Mouse (Mus musculus): ENCODE data around the gene Zfp961.
"Not testable (repeated sequence)": the region's sequence is repeated elsewhere in the genome, so short reads cannot be mapped to it uniquely, and the experiment has no call there.

Gene Zfp961

DNA sequence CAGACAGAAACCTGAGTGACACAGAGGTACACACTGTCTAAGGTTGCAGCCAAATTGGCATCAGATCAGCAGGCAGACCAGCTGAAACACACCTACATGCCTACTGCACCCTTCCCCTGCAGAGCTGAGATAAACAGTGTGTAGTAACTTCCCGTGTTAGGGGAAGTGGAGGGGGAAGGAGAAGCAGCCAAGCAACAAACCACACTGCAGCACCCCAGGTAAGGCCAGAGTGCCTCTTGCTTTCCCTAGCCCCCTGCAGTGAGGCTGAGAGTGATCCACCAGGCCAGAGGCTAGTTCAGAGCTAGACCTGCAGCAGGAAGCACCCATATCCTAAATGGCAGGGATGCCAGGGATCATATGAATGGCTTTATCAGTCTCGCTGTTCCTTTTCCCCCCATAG, 66.5 kb downstream of the Zfp961 start:
- DNase-seq (ENCODE audit: low read depth, low spot score), result not testable (repeated sequence)

DNA sequence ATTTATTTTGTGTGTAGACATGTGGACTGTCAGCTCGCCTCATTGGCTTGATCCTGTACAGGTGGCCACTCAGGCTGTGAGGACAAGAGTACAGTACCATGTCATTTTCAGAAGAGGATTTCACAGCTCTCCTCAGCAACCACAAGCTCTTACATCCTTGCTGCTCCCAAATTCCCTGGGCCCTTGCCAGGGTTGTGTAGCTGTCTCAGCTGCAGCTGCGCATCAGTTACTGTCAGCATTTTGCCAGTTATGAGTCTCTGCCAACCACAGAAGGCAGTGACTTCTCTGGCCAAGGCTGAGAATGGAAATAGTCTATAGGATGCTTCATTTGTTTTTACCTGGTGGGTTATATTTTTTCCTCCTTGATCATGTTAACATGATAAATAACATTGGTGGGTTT, 67.3 kb downstream of the Zfp961 start:
- no peak for DNase-seq (ENCODE audit: low read depth, low spot score)

GRCm38 (mm10) chr8:72019022-72019421, 68.2 kb downstream of the Zfp961 start:
- DNase-seq (ENCODE audit: low read depth, low spot score), result not testable (repeated sequence)

DNA sequence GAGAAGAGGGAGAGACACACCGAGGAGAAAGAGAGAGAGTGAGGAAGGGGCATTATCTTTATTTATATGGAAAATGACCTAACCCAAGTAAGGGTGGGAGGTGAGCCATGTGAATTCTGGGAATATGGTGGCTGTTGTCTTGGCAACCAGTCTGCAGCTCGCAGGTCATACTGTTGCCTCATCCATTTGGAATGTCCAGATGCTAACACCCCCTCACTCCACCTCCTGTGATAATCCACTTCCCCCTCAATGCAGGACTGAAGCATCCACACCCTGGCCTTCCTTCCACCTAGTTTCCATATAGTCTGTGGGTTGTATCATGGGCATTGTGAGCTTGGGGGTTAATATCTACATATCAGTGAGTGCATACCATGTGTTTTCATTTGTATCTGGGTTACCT, 69.0 kb downstream of the Zfp961 start:
- DNase-seq (ENCODE audit: low read depth, low spot score), result no peak

DNA sequence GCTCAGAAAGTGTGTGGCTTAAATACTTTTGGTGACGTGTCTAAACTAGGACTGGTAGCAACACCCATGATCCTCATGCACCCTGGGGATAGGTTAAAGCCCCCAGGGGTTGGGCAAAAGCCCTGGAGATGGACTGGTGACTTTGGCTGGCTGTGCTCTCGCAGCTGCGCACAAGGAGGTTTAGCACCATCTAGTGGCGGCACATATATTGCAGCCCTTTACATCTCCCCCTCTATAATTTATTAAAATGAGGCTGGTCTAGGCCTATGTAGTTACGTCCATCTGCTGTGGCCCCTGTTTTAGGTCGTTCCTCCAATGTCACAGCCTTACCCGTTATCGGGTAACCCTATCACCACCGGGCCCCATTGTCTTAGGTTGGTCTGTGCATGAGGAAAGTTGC, 74.0 kb downstream of the Zfp961 start:
- not testable (repeated sequence) for DNase-seq (ENCODE audit: low read depth, low spot score)

DNA sequence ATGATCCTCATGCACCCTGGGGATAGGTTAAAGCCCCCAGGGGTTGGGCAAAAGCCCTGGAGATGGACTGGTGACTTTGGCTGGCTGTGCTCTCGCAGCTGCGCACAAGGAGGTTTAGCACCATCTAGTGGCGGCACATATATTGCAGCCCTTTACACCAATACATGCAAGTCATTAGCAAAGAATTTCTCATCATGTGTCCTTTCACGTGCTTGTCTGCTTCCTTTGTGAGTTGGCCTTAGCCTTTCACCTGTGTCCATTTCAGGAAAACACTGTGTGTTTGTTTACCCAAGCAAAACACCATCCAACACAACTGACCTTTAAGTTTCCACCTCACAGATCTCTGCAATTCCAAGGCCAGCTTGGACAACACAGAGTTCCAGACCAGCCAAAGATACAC, 82.1 kb downstream of the Zfp961 start:
- not testable (repeated sequence) for DNase-seq (ENCODE audit: low read depth, low spot score)

- not testable (repeated sequence) for DNase-seq (ENCODE audit: low read depth, low spot score)
Measured at GRCm38 (mm10) chr8:72040918-72041317, 90.1 kb downstream of the Zfp961 start, which contains the start of gene Olfr372. Olfr372 (plus strand) TSS chr8:72041218.

GRCm38 (mm10) chr8:72042493-72042892, 91.7 kb downstream of the Zfp961 start:
- DNase-seq (ENCODE audit: low read depth, low spot score), result no peak
